Mouse (Mus musculus): ENCODE measurements around the gene Fermt3.

The Fermt3 gene

GRCm38 (mm10) chr19:7039841-7040636, 20.8 kb upstream of the Fermt3 start, which contains the start of gene Stip1:
Gene Stip1, minus strand, starts transcription at chr19:7039967.
- peak; percentile 99 for DNase-seq (ENCODE audit: extremely low read depth, low read depth, low spot score)

GRCm38 (mm10) chr19:7039088-7039720, 19.9 kb upstream of the Fermt3 start:
- no peak for DNase-seq (ENCODE audit: extremely low read depth, low read depth, low spot score)

- DNase-seq (ENCODE audit: extremely low read depth, low read depth, low spot score): no peak
Observed at GRCm38 (mm10) chr19:7034006-7034405, 14.7 kb upstream of the Fermt3 start.

DNA sequence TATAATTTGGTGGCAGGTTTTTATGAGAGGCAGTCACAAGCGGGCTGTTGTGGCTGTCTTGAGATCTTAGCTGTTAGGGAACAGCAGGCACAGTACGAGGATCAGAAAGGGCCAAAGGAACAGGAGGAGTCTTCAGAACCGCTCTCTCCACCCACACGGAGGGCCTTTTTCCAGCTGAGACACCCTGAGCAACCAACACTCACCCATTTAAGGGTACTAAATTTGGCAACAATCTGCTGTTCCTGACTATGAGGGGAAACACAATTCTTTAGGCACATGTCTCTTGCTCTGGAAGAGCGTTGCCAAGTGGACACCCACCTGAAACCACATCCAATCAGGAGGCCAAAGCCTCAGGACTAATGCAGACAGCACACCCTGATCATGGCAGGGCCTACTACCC, 10.3 kb upstream of the Fermt3 start:
- no peak for DNase-seq (ENCODE audit: extremely low read depth, low read depth, low spot score)

DNA sequence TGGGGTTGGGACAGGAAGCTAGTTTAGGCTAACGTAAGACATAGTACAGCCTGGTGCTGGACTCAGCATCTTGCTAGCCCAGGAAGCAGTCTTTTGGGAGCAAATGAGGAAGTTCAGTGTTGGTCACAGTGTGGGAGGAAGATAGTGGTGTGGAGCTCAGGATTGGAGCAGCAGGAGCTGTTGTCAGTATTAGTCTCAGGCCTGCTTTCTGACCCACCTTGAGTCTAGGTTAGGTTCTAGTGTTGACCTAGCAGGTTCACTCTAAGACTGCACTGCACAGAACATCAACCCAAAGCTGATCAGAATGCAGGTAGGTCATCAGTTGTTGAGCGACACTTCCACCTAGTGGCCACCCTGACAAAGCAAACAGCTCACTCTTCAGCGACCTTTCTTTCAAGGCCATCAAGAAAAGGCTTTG, 964 bp upstream of the Fermt3 start:
- no peak for DNase-seq (ENCODE audit: extremely low read depth, low read depth, low spot score)

DNA sequence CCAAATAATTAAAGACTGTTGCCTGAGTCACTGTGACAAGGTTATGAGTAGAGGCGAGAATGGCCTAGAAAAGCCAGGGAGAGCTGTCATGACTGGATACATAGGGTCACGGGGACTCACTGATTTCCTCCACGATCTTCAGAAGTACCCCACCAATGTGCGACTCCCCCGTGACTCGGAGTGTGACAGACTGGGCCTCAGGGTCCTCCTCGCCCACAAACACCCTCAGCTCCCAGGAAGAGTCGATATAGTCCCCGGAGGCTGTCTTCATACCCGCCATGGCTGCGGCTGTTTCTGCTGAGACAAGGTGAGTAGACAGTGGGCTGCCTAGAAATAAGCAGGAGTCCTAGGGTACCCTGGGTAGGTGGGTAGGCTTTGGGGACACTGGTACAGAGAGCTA, 723 bp downstream of the Fermt3 start:
- DNase-seq (ENCODE audit: extremely low read depth, low read depth, low spot score): no peak

GRCm38 (mm10) chr19:7017541-7018457, 1.5 kb downstream of the Fermt3 start:
- no peak for DNase-seq (ENCODE audit: extremely low read depth, low read depth, low spot score)

DNA sequence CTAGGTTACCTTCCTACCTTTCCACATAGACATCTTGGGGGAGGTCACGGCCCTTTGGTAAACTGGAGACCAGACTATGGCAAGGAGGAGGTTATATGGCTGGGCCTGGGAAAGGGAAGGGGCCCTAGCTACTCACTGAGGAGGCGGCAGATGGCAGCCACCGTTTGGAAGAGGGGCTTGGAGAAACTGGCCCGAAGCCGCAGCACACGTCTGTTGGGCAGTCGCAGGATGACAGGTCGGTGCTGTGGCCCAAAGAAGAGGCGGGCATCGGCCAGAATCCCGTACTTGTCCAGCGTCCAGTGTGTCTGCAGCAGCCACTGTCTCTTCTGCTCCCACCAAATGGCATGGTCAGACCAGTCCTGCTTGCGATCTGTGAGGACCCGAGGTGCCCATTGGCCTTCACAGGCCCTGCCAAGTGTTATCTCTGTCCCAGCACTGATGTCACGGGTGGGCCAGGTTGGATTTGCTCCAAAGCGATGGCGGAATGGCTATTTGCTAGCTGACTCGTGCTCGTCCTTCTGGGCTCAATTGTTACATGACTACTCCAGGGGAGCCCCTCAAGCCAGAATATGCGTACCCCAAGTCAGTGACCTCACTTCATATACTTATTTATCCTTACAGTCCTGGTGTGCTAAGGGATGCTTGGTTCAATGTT, 4.7 kb downstream of the Fermt3 start:
- DNase-seq (ENCODE audit: extremely low read depth, low read depth, low spot score): no peak

- no peak for DNase-seq (ENCODE audit: extremely low read depth, low read depth, low spot score)
Observed at GRCm38 (mm10) chr19:7013984-7014383, 5.3 kb downstream of the Fermt3 start.

GRCm38 (mm10) chr19:7012426-7012825, 6.8 kb downstream of the Fermt3 start:
- DNase-seq (ENCODE audit: extremely low read depth, low read depth, low spot score): no peak

DNA sequence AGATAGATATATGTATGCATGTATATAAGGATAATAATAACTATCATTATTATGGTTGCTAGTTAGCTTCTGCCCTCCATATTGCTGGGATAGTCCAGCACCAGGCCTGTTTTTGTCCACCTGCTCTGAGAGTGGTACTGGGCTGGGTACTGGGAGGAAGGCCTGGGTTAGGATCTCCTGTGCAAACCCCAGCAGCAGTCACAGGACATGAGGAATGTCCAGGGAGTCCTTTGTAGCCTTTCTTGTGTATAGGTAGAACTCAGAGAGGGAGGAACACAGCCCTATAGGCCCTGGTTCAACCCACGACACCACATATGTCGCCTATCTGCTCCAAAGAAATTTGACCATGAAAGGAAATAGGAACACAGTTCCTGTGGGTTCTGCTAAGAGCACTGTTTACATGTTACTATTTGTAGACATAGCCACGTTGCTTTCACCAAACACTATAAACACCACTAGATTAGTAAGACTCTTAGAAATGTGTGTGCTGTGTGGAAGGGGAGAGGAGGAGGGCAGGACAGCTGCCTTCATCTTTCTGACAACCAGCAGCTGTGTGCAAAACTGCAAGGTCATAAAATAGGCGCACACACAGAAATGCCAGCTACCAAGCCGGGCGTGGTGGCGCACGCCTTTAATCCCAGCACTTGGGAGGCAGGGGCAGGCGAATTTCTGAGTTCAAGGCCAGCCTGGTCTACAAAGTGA, 12.2 kb downstream of the Fermt3 start:
- DNase-seq (ENCODE audit: extremely low read depth, low read depth, low spot score): no peak

GRCm38 (mm10) chr19:6999360-7000063, 19.8 kb downstream of the Fermt3 start:
- no peak for DNase-seq (ENCODE audit: extremely low read depth, low read depth, low spot score)

DNA sequence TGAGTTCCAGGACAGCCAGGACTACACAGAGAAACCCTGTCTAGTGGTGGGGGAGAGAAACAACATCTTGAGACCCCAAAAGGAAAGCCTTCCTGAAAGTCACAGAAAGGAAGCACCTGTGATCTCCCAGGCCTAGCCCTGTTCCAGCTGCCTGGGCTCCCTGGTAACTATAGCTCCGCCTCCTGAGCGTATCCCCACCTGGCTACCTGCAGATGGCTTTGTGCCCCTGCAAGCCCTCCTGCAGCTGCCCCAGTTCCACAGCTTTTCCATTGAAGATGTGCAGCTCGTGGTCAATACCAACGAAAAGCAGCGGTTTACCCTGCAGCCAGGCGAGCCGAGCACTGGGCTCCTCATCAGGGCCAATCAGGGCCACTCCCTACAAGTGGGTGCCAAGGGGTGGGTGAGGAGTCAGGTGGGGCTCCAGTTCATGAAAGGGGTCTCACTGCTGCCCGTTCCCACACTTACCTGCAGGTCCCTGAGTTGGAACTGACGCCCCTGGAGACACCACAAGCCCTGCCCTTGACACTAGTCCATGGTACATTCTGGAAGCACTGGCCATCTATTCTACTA, 21.5 kb downstream of the Fermt3 start:
- DNase-seq (ENCODE audit: extremely low read depth, low read depth, low spot score): no peak

- no peak for DNase-seq (ENCODE audit: extremely low read depth, low read depth, low spot score)
Observed at GRCm38 (mm10) chr19:6996006-6996405, 23.3 kb downstream of the Fermt3 start, which contains the start of the genes Nudt22 and Trpt1. Gene Nudt22, minus strand, starts transcription at chr19:6996117. Gene Trpt1, plus strand, starts transcription at chr19:6996131.

- no peak for DNase-seq (ENCODE audit: extremely low read depth, low read depth, low spot score)
Observed at GRCm38 (mm10) chr19:6995255-6995991, 23.8 kb downstream of the Fermt3 start.

DNA sequence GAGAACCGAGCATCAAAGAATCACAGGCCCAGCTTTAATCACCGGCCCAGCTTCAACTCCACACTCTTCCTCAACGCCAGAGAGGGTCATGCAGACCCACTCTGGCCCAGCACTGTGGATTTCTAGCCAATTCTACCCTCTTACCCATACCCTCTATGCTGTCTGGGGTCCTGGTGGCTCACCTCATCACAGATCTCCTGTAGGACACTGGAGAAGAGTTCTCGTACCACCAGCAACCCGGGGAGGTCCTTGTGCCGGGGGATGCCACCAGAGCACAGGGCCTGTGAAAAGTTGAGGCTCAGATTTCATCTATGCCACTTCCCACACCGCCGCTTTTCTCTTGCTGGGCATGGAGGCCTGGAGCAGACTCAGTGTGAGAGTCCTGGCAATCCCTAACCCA, 24.8 kb downstream of the Fermt3 start:
- DNase-seq (ENCODE audit: extremely low read depth, low read depth, low spot score): no peak

- no peak for DNase-seq (ENCODE audit: extremely low read depth, low read depth, low spot score)
Observed at GRCm38 (mm10) chr19:6994002-6994401, 25.3 kb downstream of the Fermt3 start.

DNA sequence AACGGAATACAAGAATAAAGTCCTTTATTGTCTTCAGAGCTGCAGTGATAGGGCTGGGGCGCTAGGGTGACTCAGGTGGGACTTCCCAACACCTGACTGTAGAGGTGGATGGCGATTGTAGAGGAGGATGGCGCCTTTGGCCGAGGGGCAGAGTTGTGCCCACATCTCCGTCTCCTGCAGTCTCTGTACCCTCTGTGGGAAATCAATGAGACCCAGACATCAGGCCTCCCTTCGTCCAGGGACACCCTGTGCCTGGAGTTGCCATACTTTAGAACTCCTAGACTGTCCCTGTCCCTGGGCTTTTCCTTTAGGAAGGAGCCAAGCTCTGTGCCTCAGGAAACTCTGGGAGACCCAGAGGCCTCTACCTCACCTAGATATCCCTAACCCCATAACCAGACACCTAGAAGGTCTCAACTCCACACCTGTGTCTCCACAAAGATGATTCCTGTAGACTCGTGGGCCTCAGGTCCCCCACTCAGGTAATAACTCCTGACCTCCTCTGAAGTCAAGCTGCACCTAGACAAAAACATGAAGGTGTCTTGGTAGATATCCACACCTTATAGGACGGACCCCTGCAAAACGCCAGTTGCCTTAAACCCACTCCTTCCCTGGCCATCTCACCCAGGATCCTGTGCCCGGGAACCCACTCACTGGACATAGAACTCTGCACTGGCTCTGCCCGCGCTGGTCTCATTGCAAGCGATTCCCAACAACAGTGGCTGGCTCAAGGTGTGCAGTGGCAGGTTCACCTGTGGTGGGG, 26.1 kb downstream of the Fermt3 start:
- DNase-seq (ENCODE audit: extremely low read depth, low read depth, low spot score): no peak
